Mouse (Mus musculus): ENCODE data around the gene Arhgap15. TPM values are rescaled to one million over a fixed set of nuclear protein-coding genes. Genes with fewer than 3 reads are reported as not detected.
A peak's percentile ranks its signal among the peaks of the same experiment; 100 is the strongest.

Gene Arhgap15
- total RNA-seq (2014; rRNA removed) (2.0 TPM in 2 replicates), polyA plus RNA-seq (2015; fragmentation: Nextera tagmentation; extraction: Ambion mirVana) (1.2 and 1.5 TPM in 2 replicates)

DNA sequence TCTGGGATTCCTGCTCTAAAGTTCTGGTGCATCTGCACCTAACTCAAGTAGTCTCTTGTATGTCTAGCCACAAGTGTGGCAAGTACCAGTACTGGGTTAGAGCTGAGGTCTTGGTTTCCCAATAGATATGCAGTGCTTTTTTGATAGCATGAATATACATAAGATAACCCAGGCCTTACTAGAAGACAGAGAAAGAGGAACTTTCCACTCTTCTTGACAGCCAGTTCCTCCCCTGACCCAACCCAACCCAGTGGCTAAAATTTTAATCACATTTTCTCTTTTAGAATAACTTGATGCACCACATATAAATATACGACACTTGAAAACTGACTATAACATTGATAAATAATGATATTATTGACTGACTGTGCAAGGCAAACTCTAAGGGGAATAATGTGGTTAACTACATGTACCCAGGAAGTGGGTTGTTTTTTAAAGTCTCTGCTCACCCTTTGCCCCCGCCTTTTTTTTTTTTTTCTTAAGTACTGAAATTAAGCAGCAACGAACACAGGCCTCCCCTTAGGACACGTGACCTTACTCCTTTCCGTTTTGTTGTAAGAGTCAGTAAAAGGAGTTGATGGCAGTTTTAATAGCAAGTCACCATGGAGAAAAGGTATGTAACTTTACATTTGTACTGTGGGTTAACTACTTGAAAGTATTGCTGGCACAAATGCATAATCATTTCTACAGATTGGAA lies at the start of gene Arhgap15:
TSS of gene Arhgap15 (plus strand) at position 538 of the 697 bp plus-strand sequence.
- Histone ChIP-seq H3K27me3 (ENCODE audit: insufficient read depth, low read length) (no peaks in the 10 kb centered on the region), H3K9ac (no peak within 1 kb of the TSS), H3K4me1 (ENCODE audit: insufficient read depth) (no peaks in the 10 kb centered on the region), H3K36me3 (ENCODE audit: insufficient read depth) (no peaks in the 10 kb centered on the region), H3K4me3 (ENCODE audit: low read depth, low read length) (no peak within 1 kb of the TSS), H3K9me3 (ENCODE audit: low read length) (no peaks in the 10 kb centered on the region), H3K27ac (ENCODE audit: low read depth, low read length) (no peak within 1 kb of the TSS), H3K4me2 (ENCODE audit: low read depth) (no peak within 1 kb of the TSS)
- 82% methylated on average over 5 of the region's 5 CpGs for WGBS
- ATAC-seq: no peak
- TF ChIP-seq CTCF (IDR thresholded peaks at IDR 0.05; ENCODE audit: low read depth): no peak
- DNase-seq: no peak

GRCm38 (mm10) chr2:43712611-43713138 lies 35.9 kb upstream of the Arhgap15 start:
- DNase-seq (no peak), ATAC-seq (peak; percentile 16; the same call in 1 of the 2 replicates)
- WGBS: 82% methylated on average over 2 of the region's 2 CpGs

DNA sequence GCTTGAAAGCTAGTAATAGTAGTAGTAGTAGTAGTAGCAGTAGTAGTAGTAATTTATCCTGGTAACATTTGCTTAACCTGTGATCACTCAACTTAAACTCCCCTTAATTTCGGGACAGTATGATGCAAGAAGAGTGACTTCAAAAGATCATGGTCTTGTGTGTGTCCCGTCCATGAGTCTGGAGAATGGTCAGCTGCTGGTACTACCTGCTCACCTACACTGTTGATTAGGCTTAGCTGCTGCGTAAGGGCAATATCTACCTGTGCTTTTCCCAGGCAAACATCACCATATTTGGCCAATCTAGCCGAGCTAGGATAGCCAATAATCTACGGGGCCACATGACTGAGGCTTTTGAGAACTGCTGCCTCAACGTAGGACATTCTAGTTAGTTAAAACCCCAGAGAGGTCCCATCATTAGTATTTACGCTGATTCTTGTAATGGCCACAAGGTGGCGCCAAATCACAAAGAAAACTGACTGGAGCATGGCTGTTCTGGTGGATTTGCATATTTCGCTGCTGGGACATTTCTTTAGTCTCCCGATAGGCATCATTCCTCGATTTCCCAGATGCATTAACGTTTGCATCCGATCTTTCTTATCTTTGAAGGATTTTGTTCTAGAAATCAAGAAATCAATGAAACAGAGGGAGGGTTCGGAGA lies 26.0 kb upstream of the Arhgap15 start:
- peak; percentile 93 for DNase-seq
- Histone ChIP-seq H3K4me1 (ENCODE audit: insufficient read depth) (no peaks in the 10 kb centered on the region), H3K9ac (no peak overlapping the region), H3K4me2 (ENCODE audit: low read depth) (0 out of 2 replicates have a peak overlapping the region, but pooled peaks have one; percentile 25), H3K27ac (ENCODE audit: low read depth, low read length) (no peak overlapping the region), H3K27me3 (ENCODE audit: insufficient read depth, low read length) (no peaks in the 10 kb centered on the region), H3K4me3 (ENCODE audit: low read depth, low read length) (no peak overlapping the region; the same call in 1 of the 2 replicates), H3K9me3 (ENCODE audit: low read length) (no peaks in the 10 kb centered on the region), H3K36me3 (ENCODE audit: insufficient read depth) (no peaks in the 10 kb centered on the region)
- TF ChIP-seq CTCF (IDR thresholded peaks at IDR 0.05; ENCODE audit: low read depth): peak; percentile 94
- peak; percentile 93 for ATAC-seq
- WGBS: 19% methylated on average over 14 of the region's 14 CpGs

More at GRCm38 (mm10) chr2:43712611-43713138, 35.9 kb upstream of the Arhgap15 start:
- no peak overlapping the region for H3K9ac ChIP-seq
- H3K36me3 ChIP-seq (ENCODE audit: insufficient read depth): no peaks in the 10 kb centered on the region
- H3K27ac ChIP-seq (ENCODE audit: low read depth, low read length): no peak overlapping the region
- no peaks in the 10 kb centered on the region for H3K4me1 ChIP-seq (ENCODE audit: insufficient read depth)
- H3K9me3 ChIP-seq (ENCODE audit: low read length): no peaks in the 10 kb centered on the region
- TF ChIP-seq CTCF (IDR thresholded peaks at IDR 0.05; ENCODE audit: low read depth): no peak
- H3K4me2 ChIP-seq (ENCODE audit: low read depth): no peak overlapping the region
- H3K4me3 ChIP-seq (ENCODE audit: low read depth, low read length): no peak overlapping the region
- H3K27me3 ChIP-seq (ENCODE audit: insufficient read depth, low read length): no peaks in the 10 kb centered on the region

- H3K9ac ChIP-seq: no peak overlapping the region
- H3K4me1 ChIP-seq (ENCODE audit: insufficient read depth): no peaks in the 10 kb centered on the region
- no peak overlapping the region for H3K27ac ChIP-seq (ENCODE audit: low read depth, low read length)
- H3K9me3 ChIP-seq (ENCODE audit: low read length): no peaks in the 10 kb centered on the region
- 54% methylated on average over 7 of the region's 7 CpGs for WGBS
- ATAC-seq: peak; percentile 72
- no peak for DNase-seq
- H3K4me3 ChIP-seq (ENCODE audit: low read depth, low read length): no peak overlapping the region; the same call in 1 of the 2 replicates
- H3K27me3 ChIP-seq (ENCODE audit: insufficient read depth, low read length): no peaks in the 10 kb centered on the region
- H3K36me3 ChIP-seq (ENCODE audit: insufficient read depth): no peaks in the 10 kb centered on the region
- TF ChIP-seq CTCF (IDR thresholded peaks at IDR 0.05; ENCODE audit: low read depth): no peak
- 0 out of 2 replicates have a peak overlapping the region, but pooled peaks have one; percentile 25 for H3K4me2 ChIP-seq (ENCODE audit: low read depth)
Measured at GRCm38 (mm10) chr2:43723104-43723541, 25.5 kb upstream of the Arhgap15 start.

DNA sequence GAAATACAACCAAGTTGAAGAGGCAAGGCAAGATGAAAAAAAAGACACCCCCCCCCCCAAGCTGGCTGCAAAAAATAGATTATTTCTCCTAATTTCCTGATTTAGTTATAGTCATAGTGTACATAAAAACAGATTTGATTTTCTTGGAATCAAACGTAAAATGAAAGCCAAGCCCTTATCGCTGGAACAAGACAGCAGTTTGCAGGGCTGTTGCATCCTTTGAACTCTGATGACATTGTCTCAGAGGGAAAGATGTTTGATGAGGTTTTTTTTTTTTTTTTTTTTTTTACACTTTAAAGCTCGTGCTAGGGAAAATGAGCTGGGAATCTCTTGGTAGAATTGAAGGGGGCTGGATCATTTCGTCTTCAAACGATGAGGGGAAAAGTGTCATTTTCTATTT lies 21.4 kb upstream of the Arhgap15 start:
- WGBS: 58% methylated on average over 5 of the region's 5 CpGs
- H3K36me3 ChIP-seq (ENCODE audit: insufficient read depth): no peaks in the 10 kb centered on the region
- H3K4me1 ChIP-seq (ENCODE audit: insufficient read depth): no peaks in the 10 kb centered on the region
- no peaks in the 10 kb centered on the region for H3K9me3 ChIP-seq (ENCODE audit: low read length)
- no peak overlapping the region for H3K27ac ChIP-seq (ENCODE audit: low read depth, low read length)
- no peak overlapping the region for H3K4me2 ChIP-seq (ENCODE audit: low read depth)
- no peak overlapping the region for H3K4me3 ChIP-seq (ENCODE audit: low read depth, low read length)
- ATAC-seq: no peak
- no peak for TF ChIP-seq CTCF (IDR thresholded peaks at IDR 0.05; ENCODE audit: low read depth)
- no peak for DNase-seq
- no peaks in the 10 kb centered on the region for H3K27me3 ChIP-seq (ENCODE audit: insufficient read depth, low read length)
- H3K9ac ChIP-seq: no peak overlapping the region

- Histone ChIP-seq H3K36me3 (ENCODE audit: insufficient read depth) (no peaks in the 10 kb centered on the region), H3K27ac (ENCODE audit: low read depth, low read length) (no peak overlapping the region), H3K9ac (no peak overlapping the region), H3K4me2 (ENCODE audit: low read depth) (no peak overlapping the region), H3K4me3 (ENCODE audit: low read depth, low read length) (no peak overlapping the region), H3K27me3 (ENCODE audit: insufficient read depth, low read length) (no peaks in the 10 kb centered on the region), H3K9me3 (ENCODE audit: low read length) (no peaks in the 10 kb centered on the region), H3K4me1 (ENCODE audit: insufficient read depth) (no peaks in the 10 kb centered on the region)
- WGBS: 85% methylated on average over 8 of the region's 8 CpGs
- no peak for ATAC-seq
- DNase-seq: no peak
- no peak for TF ChIP-seq CTCF (IDR thresholded peaks at IDR 0.05; ENCODE audit: low read depth)
Measured at GRCm38 (mm10) chr2:43727693-43728092, 20.9 kb upstream of the Arhgap15 start.

DNA sequence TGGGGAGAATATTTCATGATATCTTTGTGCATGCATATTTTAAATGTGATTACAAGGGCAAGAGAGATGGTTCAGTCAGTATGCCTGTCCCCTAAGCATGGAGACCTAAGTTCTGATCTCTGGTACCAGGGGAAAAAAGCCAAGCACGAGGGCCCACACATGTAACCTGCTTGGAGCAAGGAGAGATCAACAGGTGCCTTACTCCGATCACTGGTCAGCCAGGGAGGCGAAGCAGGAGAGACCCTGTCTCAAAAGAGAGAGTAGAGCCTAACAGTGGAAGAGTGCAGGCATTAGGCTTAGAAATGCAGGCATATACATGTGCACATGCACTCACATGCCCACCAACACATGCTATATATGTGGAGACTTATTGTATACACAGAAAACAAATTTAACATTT lies 19.8 kb upstream of the Arhgap15 start:
- Histone ChIP-seq H3K36me3 (ENCODE audit: insufficient read depth) (no peaks in the 10 kb centered on the region), H3K4me1 (ENCODE audit: insufficient read depth) (no peaks in the 10 kb centered on the region), H3K9me3 (ENCODE audit: low read length) (no peaks in the 10 kb centered on the region), H3K4me3 (ENCODE audit: low read depth, low read length) (no peak overlapping the region), H3K27ac (ENCODE audit: low read depth, low read length) (no peak overlapping the region), H3K27me3 (ENCODE audit: insufficient read depth, low read length) (no peaks in the 10 kb centered on the region), H3K9ac (no peak overlapping the region), H3K4me2 (ENCODE audit: low read depth) (no peak overlapping the region)
- WGBS: 96% methylated on average over 3 of the region's 3 CpGs
- DNase-seq (no peak), ATAC-seq (no peak)
- TF ChIP-seq CTCF (IDR thresholded peaks at IDR 0.05; ENCODE audit: low read depth): no peak

Data from forebrain, postnatal 0 days (tissue).